24 mouse cellular contexts compared by ENCODE assay signal in the genomic region with DNA sequence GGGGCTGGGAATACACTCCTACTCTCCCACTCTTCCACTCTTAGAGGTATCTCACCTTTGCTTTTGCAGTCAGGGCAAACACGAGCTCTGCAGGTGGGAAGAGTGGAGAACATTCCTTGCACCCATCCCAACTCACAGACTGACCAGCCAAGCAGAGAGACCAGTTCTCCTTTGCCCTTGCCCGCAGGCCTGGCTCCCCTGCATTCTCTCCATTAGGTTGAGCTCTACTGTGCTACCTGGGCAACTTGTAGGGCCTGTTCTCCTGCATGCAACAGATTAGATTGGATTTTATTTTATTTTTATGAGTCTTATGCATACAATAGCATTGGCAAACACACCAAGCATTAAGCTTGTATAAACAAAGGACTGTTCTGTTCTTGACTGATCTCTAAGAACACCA.
"Had no signal": no experiment of that assay in that cellular context is flagged by ENCODE, and none has a peak within 500 bp of the region (broad histone marks: within the 10 kb centered on the region; RNA-seq: fewer than 3 reads in every experiment).

No protein-coding gene starts in this region.

- H3K27me3 ChIP-seq: heart, embryonic 13.5 days; heart, embryonic 15.5 days; hindbrain, embryonic 13.5 days; hindbrain, embryonic 15.5 days; intestine, embryonic 15.5 days; limb, embryonic 12.5 days had no signal

- ATAC-seq: hindbrain, postnatal 0 days; intestine, embryonic 15.5 days had no signal

- H3K4me3 ChIP-seq: gastrocnemius, adult 2 months; heart, adult 2 months; heart, embryonic 13.5 days; heart, embryonic 15.5 days; hindbrain, embryonic 13.5 days; hindbrain, embryonic 15.5 days; intestine, embryonic 15.5 days; layer of hippocampus, adult 2 months; left cerebral cortex, adult 2 months; limb, embryonic 10.5 days; limb, embryonic 12.5 days had no signal

- DNase-seq: gastrocnemius, adult 2 months; gastrocnemius, postnatal 14 days; gastrocnemius, postnatal 36 days; heart, adult 11 months; heart, adult 2 months; heart, postnatal 14 days; heart, postnatal 36 days; kidney, adult 11 months; kidney, adult 8-10 months; kidney, postnatal 10 days; kidney, postnatal 25 days; kidney, postnatal 4 days; liver had no signal

- H3K4me2 ChIP-seq: heart, embryonic 11.5 days; heart, embryonic 13.5 days; heart, embryonic 15.5 days; hindbrain, embryonic 13.5 days; hindbrain, embryonic 15.5 days; intestine, embryonic 15.5 days; limb, embryonic 12.5 days had no signal

- H3K4me1 ChIP-seq: heart, embryonic 13.5 days; heart, embryonic 15.5 days; hindbrain, embryonic 13.5 days; hindbrain, embryonic 15.5 days; intestine, embryonic 15.5 days; limb, embryonic 10.5 days; limb, embryonic 12.5 days had no signal

- H3K27ac ChIP-seq: gastrocnemius, adult 2 months; heart, adult 2 months; heart, embryonic 13.5 days; heart, embryonic 15.5 days; hindbrain, embryonic 13.5 days; hindbrain, embryonic 15.5 days; hindbrain, postnatal 0 days; intestine, embryonic 15.5 days; layer of hippocampus, adult 2 months; left cerebral cortex, adult 2 months; limb, embryonic 10.5 days; limb, embryonic 12.5 days had no signal

- H3K9me3 ChIP-seq: heart, embryonic 13.5 days; heart, embryonic 15.5 days; hindbrain, embryonic 13.5 days; hindbrain, embryonic 15.5 days; intestine, embryonic 15.5 days; limb, embryonic 10.5 days; limb, embryonic 12.5 days had no signal

- H3K36me3 ChIP-seq: heart, embryonic 13.5 days; heart, embryonic 15.5 days; hindbrain, embryonic 13.5 days; hindbrain, embryonic 15.5 days; intestine, embryonic 15.5 days; limb, embryonic 10.5 days; limb, embryonic 12.5 days had no signal

- H3K9ac ChIP-seq: heart, embryonic 13.5 days; heart, embryonic 15.5 days; hindbrain, embryonic 13.5 days; hindbrain, embryonic 15.5 days; intestine, embryonic 15.5 days; limb, embryonic 12.5 days had no signal
